Mouse (Mus musculus) central nervous system, embryonic 14 days (tissue): ENCODE measurements around the gene Pnpla1. TPM values are rescaled to one million over a fixed set of nuclear protein-coding genes. Genes with fewer than 3 reads are reported as not detected.

ENCODE experiments used
- polyA plus RNA-seq: library from polyadenylated mRNA; depleted of rRNA; stranded (reverse); fragments of >200 nt; gene quantifications from 2 replicates; pipeline ENCODE4 v1.2.3, GENCODE M21; 2012; rRNA removed

Pnpla1 gene
- polyA plus RNA-seq: 0.15 TPM in 1 of 2 replicates, not detected in the other

DNA sequence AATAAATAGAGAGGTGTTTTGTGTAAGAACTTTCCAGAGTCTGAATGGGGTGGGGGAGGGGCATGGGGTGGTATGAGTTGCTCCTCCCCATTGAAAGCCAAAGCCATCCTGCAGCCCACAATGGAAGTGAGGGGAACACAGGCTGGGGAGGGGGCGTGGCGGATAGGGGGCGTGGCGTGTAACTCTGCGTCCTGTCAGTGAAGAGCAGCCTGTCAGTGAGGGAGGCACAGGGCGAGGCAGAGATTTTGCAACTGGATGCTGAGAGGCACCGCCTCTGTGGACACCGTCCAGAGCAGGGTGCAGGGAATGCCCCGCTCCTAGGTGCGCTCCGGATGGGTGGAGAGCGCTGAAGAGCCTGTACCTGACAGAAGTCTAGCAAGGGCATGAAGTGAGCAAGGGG is at the start of gene Pnpla1:
Gene Pnpla1, plus strand, starts transcription at position 207 of the 400 bp plus-strand sequence.

GRCm38 (mm10) chr17:28915060-28915628 is 56.9 kb downstream of the Pnpla1 start, which contains the start of gene 4930539E08Rik:
Gene 4930539E08Rik (minus strand): TSS chr17:28915324.

Other genes with a start within 250 kb of the Pnpla1 start
- 67.4 and 69.3 TPM in 2 replicates for gene Srpk1, start 235.7 kb upstream of the Pnpla1 start, polyA plus RNA-seq
- 3.1 and 4.3 TPM in 2 replicates for gene Slc26a8, start 168.2 kb upstream of the Pnpla1 start, polyA plus RNA-seq
- gene Mapk14, start 167.1 kb upstream of the Pnpla1 start, polyA plus RNA-seq: 64.9 and 65.8 TPM in 2 replicates
- gene AC170998.1, start 132.3 kb upstream of the Pnpla1 start, polyA plus RNA-seq: 0.42 and 0.54 TPM in 2 replicates
- gene Mapk13, start 89.1 kb upstream of the Pnpla1 start, polyA plus RNA-seq: 1.2 and 6.8 TPM in 2 replicates
- 42.4 and 48.7 TPM in 2 replicates for gene Brpf3, start 57.3 kb upstream of the Pnpla1 start, polyA plus RNA-seq
- 0.85 and 0.91 TPM in 2 replicates for gene 4930539E08Rik, start 56.9 kb downstream of the Pnpla1 start, polyA plus RNA-seq
- 0.05 TPM in 1 of 2 replicates, not detected in the other for gene Pxt1, start 85.4 kb downstream of the Pnpla1 start, polyA plus RNA-seq
- gene Kctd20, start 93.5 kb downstream of the Pnpla1 start, polyA plus RNA-seq: 68.0 and 71.8 TPM in 2 replicates
- gene Stk38, start 149.6 kb downstream of the Pnpla1 start, polyA plus RNA-seq: 115 and 119 TPM in 2 replicates
- gene Srsf3, start 174.2 kb downstream of the Pnpla1 start, polyA plus RNA-seq: 386 and 446 TPM in 2 replicates
- 23.7 and 36.1 TPM in 2 replicates for gene Cdkn1a, start 232.6 kb downstream of the Pnpla1 start, polyA plus RNA-seq